Mouse (Mus musculus): Measurements from ENCODE around the gene Asz1. TPM values are rescaled to one million over a fixed set of nuclear protein-coding genes. Genes with fewer than 3 reads are reported as not detected.

The Asz1 gene
- total RNA-seq, 2 experiments from 2014 or later: not detected

DNA sequence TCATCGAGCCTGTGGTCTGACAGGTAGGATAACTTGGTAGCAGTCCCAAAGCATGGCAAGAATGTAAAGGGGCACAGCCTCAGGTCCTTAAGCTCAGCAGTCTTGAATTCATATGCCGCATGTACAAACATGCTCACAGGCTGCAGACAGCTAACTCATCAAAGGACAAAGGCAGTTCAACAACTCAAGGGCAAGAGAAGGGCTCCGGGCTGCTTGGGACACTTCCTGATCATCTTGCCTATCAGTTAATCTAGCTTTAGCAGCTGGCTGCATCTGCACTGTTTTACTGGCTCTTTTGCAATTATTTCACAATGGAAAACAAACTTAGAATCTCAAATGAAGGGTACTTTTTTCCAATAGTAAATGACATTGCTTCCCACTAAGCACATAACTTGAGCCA lies 101.5 kb downstream of the Asz1 start:
- no peak for DNase-seq (ENCODE audit: low spot score in 2 of 2)

GRCm38 (mm10) chr6:18002065-18002464 lies 106.8 kb downstream of the Asz1 start:
- no peak for DNase-seq (ENCODE audit: low spot score in 2 of 2)

Other genes starting within 250 kb of the Asz1 start
- gene Wnt2, start 78.5 kb downstream of the Asz1 start, total RNA-seq (2021): 1 to 10 TPM; 5.9 to 7.2 TPM
- under 1 TPM; 0.15 TPM for gene Cftr, start 61.6 kb upstream of the Asz1 start, total RNA-seq (2021)

All from layer of hippocampus, adult 18-20 months (tissue).